Mouse (Mus musculus): ENCODE measurements around the gene Arhgef17. TPM values are rescaled to one million over a fixed set of nuclear protein-coding genes. Genes with fewer than 3 reads are reported as not detected.

Arhgef17 gene
- polyA plus RNA-seq, 1 experiment, result 8.0 TPM

DNA sequence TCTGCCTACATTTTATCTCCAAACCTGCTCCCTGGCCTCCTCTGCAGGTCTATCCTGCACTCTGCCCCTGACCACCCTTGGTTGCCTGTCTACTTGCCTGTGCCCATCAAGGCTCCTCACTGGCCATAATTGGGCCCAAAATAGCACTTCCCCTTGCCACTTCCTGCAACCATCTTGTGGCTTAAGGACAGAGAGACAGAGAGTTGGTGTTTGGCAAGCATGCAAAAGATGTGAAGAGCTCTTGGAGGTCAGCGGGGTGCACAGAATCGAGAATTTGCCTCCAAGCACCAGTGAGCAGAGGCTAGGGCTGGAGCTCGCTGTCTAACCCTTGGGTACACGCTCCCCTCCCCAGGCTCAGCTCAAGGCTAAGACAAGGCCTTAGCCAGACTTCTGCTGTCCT is 63.4 kb downstream of the Arhgef17 start:
- Histone ChIP-seq H3K36me3 (ENCODE audit: control insufficient read depth, insufficient read depth, low read length) (no peaks in the 10 kb centered on the region), H3K4me3 (ENCODE audit: low read depth, low read length) (no peak overlapping the region), H3K27ac (ENCODE audit: insufficient read depth, low read depth, low read length) (0 out of 2 replicates have a peak overlapping the region, but pooled peaks have one; percentile 8), H3K27me3 (ENCODE audit: control insufficient read depth, insufficient read depth, low read length) (no peaks in the 10 kb centered on the region), H3K4me1 (ENCODE audit: control insufficient read depth, insufficient read depth, insufficient read length, low read length) (no peaks in the 10 kb centered on the region)
- TF ChIP-seq CTCF (IDR thresholded peaks at IDR 0.05; ENCODE audit: extremely low read depth, insufficient read length, insufficient replicate concordance, low read depth, low read length) (no peak), POLR2A (IDR thresholded peaks at IDR 0.05; ENCODE audit: low read depth, low read length) (no peak)
- WGBS, result 65% methylated on average over 4 of the region's 4 CpGs

DNA sequence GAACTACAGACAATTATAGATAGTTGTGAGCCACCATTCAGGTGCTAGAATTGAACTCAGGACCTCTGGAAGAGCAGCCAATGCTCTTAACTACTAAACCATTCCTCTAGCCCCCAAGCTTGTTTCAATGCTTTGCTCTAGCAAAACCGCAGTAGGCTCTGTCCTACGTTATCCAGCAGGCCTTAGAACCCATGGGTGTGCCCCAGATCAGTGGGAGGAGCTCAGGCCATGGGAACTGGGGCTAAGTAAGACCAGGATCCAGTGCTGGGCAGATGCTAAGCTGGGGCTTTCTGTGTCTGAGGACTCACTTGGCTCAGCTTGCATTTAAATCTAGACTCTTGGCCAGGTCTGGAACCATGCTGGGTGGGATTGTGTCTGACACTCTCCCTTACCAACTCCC is 64.3 kb downstream of the Arhgef17 start:
- H3K4me1 ChIP-seq (ENCODE audit: control insufficient read depth, insufficient read depth, insufficient read length, low read length), result peaks cover 3% of the 10 kb centered on the region
- TF ChIP-seq CTCF (IDR thresholded peaks at IDR 0.05; ENCODE audit: extremely low read depth, insufficient read length, insufficient replicate concordance, low read depth, low read length) (no peak), POLR2A (IDR thresholded peaks at IDR 0.05; ENCODE audit: low read depth, low read length) (no peak)
- H3K27me3 ChIP-seq (ENCODE audit: control insufficient read depth, insufficient read depth, low read length), result no peaks in the 10 kb centered on the region; the same call in 1 of the 2 replicates
- WGBS, result 69% methylated on average over 2 of the region's 2 CpGs
- H3K27ac ChIP-seq (ENCODE audit: insufficient read depth, low read depth, low read length), result no peak overlapping the region
- H3K36me3 ChIP-seq (ENCODE audit: control insufficient read depth, insufficient read depth, low read length), result no peaks in the 10 kb centered on the region
- H3K4me3 ChIP-seq (ENCODE audit: low read depth, low read length), result no peak overlapping the region

DNA sequence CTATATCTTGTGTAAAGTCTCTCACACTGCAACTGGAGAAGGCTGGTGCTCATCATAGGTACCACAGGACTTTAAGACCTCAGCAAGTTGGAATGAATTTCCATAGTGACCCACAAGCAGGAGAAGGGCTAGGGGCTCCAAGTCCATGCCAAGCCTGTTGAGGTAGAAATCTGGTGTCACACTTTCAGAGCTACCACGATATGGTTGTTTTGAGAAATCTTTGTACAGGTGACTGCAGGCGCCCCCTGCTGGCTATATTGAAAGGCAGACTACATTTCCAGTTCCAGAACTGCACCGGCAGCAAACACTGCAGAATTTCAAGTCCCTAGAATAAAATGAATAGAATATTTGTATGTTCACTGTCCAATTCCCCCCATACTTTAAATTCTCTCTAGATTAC is 65.2 kb downstream of the Arhgef17 start:
- 0% methylated on average over 3 of the region's 3 CpGs for WGBS
- Histone ChIP-seq H3K4me1 (ENCODE audit: control insufficient read depth, insufficient read depth, insufficient read length, low read length) (peaks cover 4% of the 10 kb centered on the region), H3K27me3 (ENCODE audit: control insufficient read depth, insufficient read depth, low read length) (no peaks in the 10 kb centered on the region; the same call in 1 of the 2 replicates), H3K36me3 (ENCODE audit: control insufficient read depth, insufficient read depth, low read length) (no peaks in the 10 kb centered on the region), H3K4me3 (ENCODE audit: low read depth, low read length) (no peak overlapping the region), H3K27ac (ENCODE audit: insufficient read depth, low read depth, low read length) (no peak overlapping the region)
- TF ChIP-seq POLR2A (IDR thresholded peaks at IDR 0.05; ENCODE audit: low read depth, low read length), result no peak
- peak; percentile 87; the same call in 1 of the 2 replicates for TF ChIP-seq CTCF (IDR thresholded peaks at IDR 0.05; ENCODE audit: extremely low read depth, insufficient read length, insufficient replicate concordance, low read depth, low read length)

DNA sequence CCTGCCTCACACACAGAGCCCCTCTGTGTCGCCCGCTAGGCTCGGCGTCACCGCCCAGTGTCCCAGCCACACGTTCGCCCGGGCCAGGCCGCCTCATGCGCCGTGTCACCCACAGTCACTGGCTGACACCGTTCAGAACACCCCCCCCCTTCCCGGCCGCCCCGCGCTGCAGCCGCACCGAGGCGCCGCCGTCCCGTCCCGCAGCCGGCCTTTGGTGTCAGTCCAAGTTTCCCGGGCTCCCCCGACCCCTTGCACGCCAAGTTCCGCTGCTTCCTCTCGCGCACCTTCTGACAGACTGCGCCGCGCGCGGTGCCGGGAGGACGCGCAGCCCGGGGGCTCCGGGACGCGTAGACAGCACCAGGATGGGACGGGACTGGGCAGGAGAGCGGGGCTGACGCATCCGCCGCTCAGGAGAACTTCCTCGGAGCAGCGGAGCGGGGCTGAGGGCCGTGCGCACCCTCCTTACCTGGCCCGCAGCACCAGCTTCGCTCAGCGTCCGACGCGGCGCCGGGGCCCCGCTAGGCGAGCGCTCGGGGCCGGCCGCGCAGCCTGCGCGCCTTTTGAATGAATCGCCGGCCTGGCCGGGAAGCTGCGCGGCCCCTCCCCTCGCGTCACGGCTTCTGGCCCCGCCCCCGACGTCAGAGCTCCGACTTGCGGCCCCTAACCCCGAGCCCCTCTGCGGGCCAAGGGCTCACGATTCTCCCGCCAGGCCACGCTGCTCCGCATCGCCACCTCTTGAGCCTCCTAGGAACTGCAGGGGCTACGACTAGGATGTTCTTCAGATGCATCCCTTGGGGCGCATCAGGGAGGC is 68.9 kb downstream of the Arhgef17 start, which contains the start of gene Relt:
Gene Relt, minus strand, starts transcription at position 619 of the 811 bp plus-strand sequence.
- peak within 1 kb of the TSS; percentile 87 for H3K4me3 ChIP-seq (ENCODE audit: low read depth, low read length)
- TF ChIP-seq POLR2A (IDR thresholded peaks at IDR 0.05; ENCODE audit: low read depth, low read length) (0 out of 2 replicates have a peak, but pooled peaks have one; percentile 37), CTCF (IDR thresholded peaks at IDR 0.05; ENCODE audit: extremely low read depth, insufficient read length, insufficient replicate concordance, low read depth, low read length) (peak; percentile 61)
- 1% methylated on average over 91 of the region's 91 CpGs for WGBS
- H3K4me1 ChIP-seq (ENCODE audit: control insufficient read depth, insufficient read depth, insufficient read length, low read length), result peaks cover 4% of the 10 kb centered on the region
- no peaks in the 10 kb centered on the region; the same call in 1 of the 2 replicates for H3K27me3 ChIP-seq (ENCODE audit: control insufficient read depth, insufficient read depth, low read length)
- peak within 1 kb of the TSS; percentile 38; the same call in 1 of the 2 replicates for H3K27ac ChIP-seq (ENCODE audit: insufficient read depth, low read depth, low read length)
- no peaks in the 10 kb centered on the region for H3K36me3 ChIP-seq (ENCODE audit: control insufficient read depth, insufficient read depth, low read length)

DNA sequence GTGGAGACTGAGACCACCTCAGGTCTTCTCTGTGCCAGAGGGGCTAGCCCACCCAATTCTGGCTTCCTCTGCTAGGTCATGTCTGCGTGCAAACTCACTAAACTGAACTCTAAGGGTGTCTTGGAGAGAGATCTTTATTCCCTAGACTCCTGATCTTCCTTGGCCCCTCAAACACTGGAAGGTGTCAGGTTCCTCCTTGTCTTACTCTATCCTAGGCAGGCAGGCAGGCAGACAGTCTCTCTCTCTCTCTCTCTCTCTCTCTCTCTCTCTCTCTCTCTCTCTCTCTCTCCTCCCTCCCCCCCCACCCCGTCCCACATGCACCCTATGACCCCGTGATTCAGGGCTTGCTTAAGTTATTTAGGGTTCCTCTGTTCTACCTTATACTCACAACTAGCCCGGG is 69.6 kb downstream of the Arhgef17 start:
- 22% methylated on average over 4 of the region's 4 CpGs for WGBS
- no peaks in the 10 kb centered on the region for H3K36me3 ChIP-seq (ENCODE audit: control insufficient read depth, insufficient read depth, low read length)
- peak overlapping the region; percentile 87 for H3K4me3 ChIP-seq (ENCODE audit: low read depth, low read length)
- H3K27ac ChIP-seq (ENCODE audit: insufficient read depth, low read depth, low read length), result no peak overlapping the region; the same call in 1 of the 2 replicates
- peaks cover 4% of the 10 kb centered on the region for H3K4me1 ChIP-seq (ENCODE audit: control insufficient read depth, insufficient read depth, insufficient read length, low read length)
- no peak for TF ChIP-seq POLR2A (IDR thresholded peaks at IDR 0.05; ENCODE audit: low read depth, low read length)
- H3K27me3 ChIP-seq (ENCODE audit: control insufficient read depth, insufficient read depth, low read length), result no peaks in the 10 kb centered on the region; the same call in 1 of the 2 replicates

DNA sequence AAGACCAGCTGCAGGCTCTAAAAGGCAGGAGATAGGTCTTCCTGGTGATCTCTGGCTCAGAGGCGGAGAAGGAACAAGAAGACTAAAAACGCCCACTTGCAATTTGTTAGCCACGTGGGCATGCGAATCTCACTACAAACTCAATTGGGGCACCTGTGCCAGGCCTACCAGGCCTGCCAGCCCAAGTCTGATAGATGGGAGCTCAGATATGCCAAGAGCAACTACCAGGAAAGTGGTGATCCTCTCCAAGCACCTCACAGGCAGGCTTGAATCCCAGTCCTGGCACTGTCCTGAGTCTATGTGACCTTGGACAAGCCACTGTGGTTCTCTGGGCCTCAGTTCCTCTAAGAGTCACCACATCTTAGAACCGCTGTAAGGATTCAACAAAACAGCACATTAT is 70.7 kb downstream of the Arhgef17 start:
- H3K36me3 ChIP-seq (ENCODE audit: control insufficient read depth, insufficient read depth, low read length), result no peaks in the 10 kb centered on the region
- WGBS, result 73% methylated on average over 5 of the region's 5 CpGs
- H3K4me1 ChIP-seq (ENCODE audit: control insufficient read depth, insufficient read depth, insufficient read length, low read length), result peaks cover 4% of the 10 kb centered on the region
- no peak overlapping the region for H3K4me3 ChIP-seq (ENCODE audit: low read depth, low read length)
- H3K27ac ChIP-seq (ENCODE audit: insufficient read depth, low read depth, low read length), result no peak overlapping the region
- H3K27me3 ChIP-seq (ENCODE audit: control insufficient read depth, insufficient read depth, low read length), result no peaks in the 10 kb centered on the region; the same call in 1 of the 2 replicates
- TF ChIP-seq POLR2A (IDR thresholded peaks at IDR 0.05; ENCODE audit: low read depth, low read length), result no peak
- TF ChIP-seq CTCF (IDR thresholded peaks at IDR 0.05; ENCODE audit: extremely low read depth, insufficient read length, insufficient replicate concordance, low read depth, low read length), result no peak

DNA sequence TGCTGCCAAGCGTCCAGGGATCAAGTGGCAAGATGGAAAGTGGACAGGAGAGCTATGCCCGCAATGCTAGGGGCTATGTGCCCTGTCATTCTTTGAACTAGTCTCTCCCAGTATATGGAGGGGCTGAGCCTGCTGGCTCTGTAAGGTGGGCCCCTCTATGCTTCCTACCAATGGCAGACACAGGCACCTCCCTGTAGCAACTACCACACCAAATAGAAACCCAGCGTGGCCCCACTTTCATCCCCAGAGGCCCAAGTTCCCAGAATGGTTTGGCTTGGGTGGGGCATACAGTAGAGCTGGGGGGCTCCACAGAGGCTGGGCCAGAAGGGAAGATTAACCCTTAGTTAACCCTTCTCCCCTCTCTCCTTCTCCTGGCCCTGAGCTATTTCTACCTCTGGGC is 71.5 kb downstream of the Arhgef17 start:
- no peaks in the 10 kb centered on the region for H3K36me3 ChIP-seq (ENCODE audit: control insufficient read depth, insufficient read depth, low read length)
- no peak overlapping the region for H3K27ac ChIP-seq (ENCODE audit: insufficient read depth, low read depth, low read length)
- no peaks in the 10 kb centered on the region; the same call in 1 of the 2 replicates for H3K27me3 ChIP-seq (ENCODE audit: control insufficient read depth, insufficient read depth, low read length)
- peaks cover 4% of the 10 kb centered on the region for H3K4me1 ChIP-seq (ENCODE audit: control insufficient read depth, insufficient read depth, insufficient read length, low read length)
- no peak for TF ChIP-seq POLR2A (IDR thresholded peaks at IDR 0.05; ENCODE audit: low read depth, low read length)
- no peak for TF ChIP-seq CTCF (IDR thresholded peaks at IDR 0.05; ENCODE audit: extremely low read depth, insufficient read length, insufficient replicate concordance, low read depth, low read length)
- 99% methylated on average over 3 of the region's 3 CpGs for WGBS
- H3K4me3 ChIP-seq (ENCODE audit: low read depth, low read length), result no peak overlapping the region

Measured in small intestine, adult 2 months (tissue).